Mouse (Mus musculus): ENCODE data around the gene Dcbld1. TPM values are rescaled to one million over a fixed set of nuclear protein-coding genes. Genes with fewer than 3 reads are reported as not detected.
A peak's percentile ranks its signal among the peaks of the same experiment; 100 is the strongest.
"Not testable (repeated sequence)": the region's sequence is repeated elsewhere in the genome, so short reads cannot be mapped to it uniquely, and the experiment has no call there.

Dcbld1 gene
- polyA plus RNA-seq, 1 experiment from 2014 or later, result 22.7 TPM

DNA sequence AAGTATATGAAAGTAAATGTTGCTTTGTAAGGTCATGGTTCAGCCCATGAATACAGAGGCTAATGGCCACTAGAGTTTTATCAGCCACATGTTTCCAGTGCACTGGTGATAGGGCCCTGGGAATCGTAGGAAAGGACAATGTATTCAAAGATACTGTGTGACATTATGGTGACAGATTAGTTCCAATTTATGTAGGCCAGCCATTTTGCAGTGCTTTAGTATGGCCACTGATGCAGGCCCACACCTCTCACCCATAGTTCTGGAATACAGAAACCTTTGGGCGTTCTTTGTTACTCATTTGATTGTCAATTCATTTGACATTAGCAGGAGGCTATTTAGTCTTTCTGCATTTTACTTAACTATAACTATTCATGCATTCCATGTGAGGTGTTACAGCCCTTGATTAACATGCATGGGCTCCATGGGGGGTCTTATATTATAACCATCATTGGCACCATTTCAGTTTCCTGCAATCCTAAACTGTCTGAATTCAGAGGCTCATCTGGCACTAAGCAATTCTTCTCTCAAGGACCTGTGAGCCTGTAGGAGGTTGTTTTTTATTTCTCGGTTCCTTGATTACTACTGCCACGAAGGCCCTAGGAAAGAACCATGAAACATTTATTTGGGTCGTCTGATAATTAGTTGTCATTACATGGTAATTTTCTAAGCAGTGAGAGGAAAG, 54.6 kb downstream of the Dcbld1 start:
- H3K9me3 ChIP-seq (replicated peaks), result no peaks in the 10 kb centered on the region
- H3K27ac ChIP-seq, result no peak overlapping the region
- H3K4me1 ChIP-seq, result peaks cover 10% of the 10 kb centered on the region
- no peaks in the 10 kb centered on the region for H3K27me3 ChIP-seq
- WGBS, result 46% methylated on average over 5 of the region's 5 CpGs
- H3K4me3 ChIP-seq, result no peak overlapping the region
- no peak overlapping the region for H3K4me2 ChIP-seq
- H3K9ac ChIP-seq, result no peak overlapping the region
- ATAC-seq, result peak; percentile 60
- no peaks in the 10 kb centered on the region for H3K36me3 ChIP-seq (ENCODE audit: poor library complexity, severe bottlenecking)

DNA sequence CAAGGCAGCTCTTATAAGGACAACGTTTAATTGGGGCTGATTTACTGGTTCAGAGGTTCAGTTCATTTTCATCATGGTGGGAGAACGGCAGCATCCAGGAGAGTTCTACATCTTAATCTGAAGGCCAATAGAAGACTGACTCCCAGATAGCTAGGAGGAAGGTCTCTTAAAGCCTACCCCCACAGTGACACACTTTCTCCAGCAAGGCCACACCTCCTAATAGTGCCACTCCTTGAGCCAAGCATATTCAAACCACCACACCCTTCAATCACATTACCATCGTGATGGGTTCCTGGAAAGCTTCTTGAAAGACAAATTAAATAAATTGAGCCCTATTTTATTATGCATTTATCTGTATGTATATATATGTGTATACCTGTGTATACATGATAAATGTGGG, 55.8 kb downstream of the Dcbld1 start:
- 82% methylated on average over 3 of the region's 3 CpGs for WGBS

DNA sequence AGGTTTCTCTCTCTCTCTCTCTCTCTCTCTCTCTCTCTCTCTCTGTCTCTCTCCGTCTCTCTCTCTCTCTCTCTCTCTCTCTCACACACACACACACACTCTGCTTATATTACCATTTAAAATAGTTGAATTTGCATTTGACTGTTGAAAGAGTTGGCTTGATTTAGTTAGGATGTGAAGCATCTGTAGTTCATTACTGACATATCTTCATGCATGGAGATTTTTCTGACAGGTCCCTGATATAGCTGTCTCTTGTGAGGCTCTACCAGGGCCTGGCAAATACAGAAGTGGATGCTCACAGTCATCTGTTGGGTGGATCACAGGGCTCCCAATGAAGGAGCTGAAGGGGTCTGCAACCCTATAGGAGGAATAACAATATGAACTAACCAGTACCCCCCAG, 59.0 kb downstream of the Dcbld1 start:
- not testable (repeated sequence) for H3K27ac ChIP-seq; H3K4me3 ChIP-seq; H3K36me3 ChIP-seq (ENCODE audit: poor library complexity, severe bottlenecking); H3K4me1 ChIP-seq; H3K9ac ChIP-seq; H3K27me3 ChIP-seq; ATAC-seq; H3K9me3 ChIP-seq (replicated peaks); H3K4me2 ChIP-seq
- WGBS, result 62% methylated on average over 1 of the region's 1 CpGs

More for the DNA sequence above, 55.8 kb downstream of the Dcbld1 start:
- Histone ChIP-seq H3K9ac (no peak overlapping the region), H3K9me3 (replicated peaks) (no peaks in the 10 kb centered on the region), H3K4me3 (no peak overlapping the region), H3K36me3 (ENCODE audit: poor library complexity, severe bottlenecking) (no peaks in the 10 kb centered on the region), H3K27ac (no peak overlapping the region), H3K27me3 (no peaks in the 10 kb centered on the region), H3K4me1 (peaks cover 10% of the 10 kb centered on the region), H3K4me2 (no peak overlapping the region)
- ATAC-seq, result no peak

DNA sequence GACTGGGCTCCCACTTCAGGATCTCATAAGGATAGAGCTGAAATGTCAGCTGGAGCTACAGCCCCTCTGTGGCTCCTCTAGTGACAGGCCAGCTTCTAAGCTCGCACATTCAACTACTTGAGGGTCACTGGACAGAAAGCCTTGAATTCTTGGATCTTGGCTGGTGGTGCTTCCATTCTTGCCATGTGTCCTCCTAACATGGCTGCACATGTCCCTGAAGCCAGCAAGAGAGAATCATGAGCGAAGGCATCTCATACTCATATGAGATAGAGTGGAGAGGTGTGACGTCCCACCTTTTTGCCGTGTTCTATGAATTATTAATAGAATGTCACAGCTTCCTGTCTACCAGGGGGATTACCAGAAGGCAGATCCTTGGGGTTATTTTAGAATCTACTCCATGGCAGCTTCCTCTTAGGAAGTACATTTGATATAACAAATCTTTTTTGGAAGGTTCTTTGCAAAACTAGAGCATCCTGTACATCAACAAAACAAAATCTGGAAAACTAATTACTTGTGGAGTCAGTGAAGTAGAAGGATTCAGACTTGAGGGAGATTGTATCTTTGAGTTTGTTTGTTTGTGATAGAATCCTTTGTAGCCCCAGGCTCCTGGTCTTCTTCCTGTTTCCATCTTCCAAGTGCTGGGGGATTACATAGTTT, 60.6 kb downstream of the Dcbld1 start:
- Histone ChIP-seq H3K9ac (no peak overlapping the region), H3K36me3 (ENCODE audit: poor library complexity, severe bottlenecking) (no peaks in the 10 kb centered on the region), H3K27me3 (no peaks in the 10 kb centered on the region), H3K4me1 (no peaks in the 10 kb centered on the region), H3K4me2 (no peak overlapping the region), H3K9me3 (replicated peaks) (no peaks in the 10 kb centered on the region), H3K4me3 (no peak overlapping the region), H3K27ac (no peak overlapping the region)
- no peak for ATAC-seq
- 89% methylated on average over 4 of the region's 4 CpGs for WGBS

DNA sequence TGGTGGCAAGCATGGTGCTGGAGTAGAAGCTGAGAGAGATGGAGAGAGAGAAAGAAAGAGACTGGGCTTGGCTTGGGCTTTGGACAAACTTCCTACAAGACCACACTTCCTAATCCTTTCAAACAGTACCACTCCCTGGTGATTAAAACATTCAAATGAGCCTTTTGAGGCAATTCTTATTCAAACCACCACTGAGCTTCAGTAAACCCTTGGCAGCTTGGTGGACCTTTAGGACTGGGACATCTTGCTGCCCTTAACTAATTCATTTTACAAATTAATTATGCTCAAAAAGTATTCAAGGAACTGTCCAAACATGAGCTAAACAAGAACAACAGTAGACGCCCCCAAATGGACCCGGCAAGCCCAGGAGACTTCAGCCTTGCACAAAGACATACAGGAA, 62.5 kb downstream of the Dcbld1 start:
- Histone ChIP-seq H3K36me3 (ENCODE audit: poor library complexity, severe bottlenecking) (no peaks in the 10 kb centered on the region), H3K4me3 (no peak overlapping the region), H3K9me3 (replicated peaks) (no peaks in the 10 kb centered on the region), H3K9ac (no peak overlapping the region), H3K4me1 (no peaks in the 10 kb centered on the region), H3K27ac (no peak overlapping the region), H3K27me3 (no peaks in the 10 kb centered on the region), H3K4me2 (no peak overlapping the region)
- 0 out of 2 replicates have a peak, but pooled peaks have one; percentile 23 for ATAC-seq
- 48% methylated on average over 2 of the region's 2 CpGs for WGBS

DNA sequence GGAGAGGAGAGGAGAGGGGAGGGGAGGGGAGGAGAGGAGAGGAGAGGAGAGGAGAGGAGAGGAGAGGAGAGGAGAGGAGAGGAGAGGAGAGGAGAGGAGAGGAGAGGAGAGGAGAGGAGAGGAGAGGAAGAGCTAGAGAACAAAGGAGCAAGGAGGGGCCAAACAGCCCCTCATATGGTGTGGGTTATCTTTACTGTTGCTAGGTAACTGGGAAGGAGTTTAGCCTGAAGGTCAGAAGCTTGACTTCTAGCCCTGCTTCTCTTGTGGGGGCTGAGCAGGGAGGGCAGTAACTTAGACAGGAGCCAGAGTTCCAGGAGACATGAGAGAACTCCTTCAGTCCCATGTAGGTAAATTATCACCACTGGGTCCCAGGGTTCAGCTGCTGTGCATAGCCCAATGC, 65.1 kb downstream of the Dcbld1 start:
- not testable (repeated sequence) for H3K27ac ChIP-seq; H3K9me3 ChIP-seq (replicated peaks); ATAC-seq; H3K36me3 ChIP-seq (ENCODE audit: poor library complexity, severe bottlenecking); H3K4me1 ChIP-seq; H3K4me2 ChIP-seq; H3K27me3 ChIP-seq; H3K9ac ChIP-seq; H3K4me3 ChIP-seq

DNA sequence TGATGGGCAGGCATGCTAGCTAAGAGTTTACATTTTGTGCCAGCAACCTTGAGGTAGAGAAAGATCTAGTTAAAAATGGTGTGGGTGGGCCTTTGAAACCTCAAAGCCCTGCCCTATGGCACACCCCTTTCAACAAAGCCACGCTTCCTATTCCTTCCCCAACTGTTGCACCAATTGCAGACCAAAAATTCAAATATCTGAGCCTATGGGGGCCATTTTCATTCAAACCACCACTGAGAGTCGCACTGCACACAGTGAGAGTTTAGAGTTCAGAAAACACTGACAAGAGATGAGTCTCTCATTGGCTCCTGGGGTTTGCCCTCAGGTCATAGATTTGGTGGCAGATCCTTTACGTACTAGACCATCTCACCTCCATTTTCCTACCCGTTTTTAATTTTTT, 68.3 kb downstream of the Dcbld1 start:
- Histone ChIP-seq H3K9ac (no peak overlapping the region), H3K36me3 (ENCODE audit: poor library complexity, severe bottlenecking) (peaks cover 11% of the 10 kb centered on the region), H3K27me3 (no peaks in the 10 kb centered on the region), H3K4me3 (no peak overlapping the region), H3K4me1 (no peaks in the 10 kb centered on the region), H3K9me3 (replicated peaks) (no peaks in the 10 kb centered on the region), H3K4me2 (no peak overlapping the region), H3K27ac (no peak overlapping the region)
- 93% methylated on average over 4 of the region's 4 CpGs for WGBS
- no peak for ATAC-seq

DNA sequence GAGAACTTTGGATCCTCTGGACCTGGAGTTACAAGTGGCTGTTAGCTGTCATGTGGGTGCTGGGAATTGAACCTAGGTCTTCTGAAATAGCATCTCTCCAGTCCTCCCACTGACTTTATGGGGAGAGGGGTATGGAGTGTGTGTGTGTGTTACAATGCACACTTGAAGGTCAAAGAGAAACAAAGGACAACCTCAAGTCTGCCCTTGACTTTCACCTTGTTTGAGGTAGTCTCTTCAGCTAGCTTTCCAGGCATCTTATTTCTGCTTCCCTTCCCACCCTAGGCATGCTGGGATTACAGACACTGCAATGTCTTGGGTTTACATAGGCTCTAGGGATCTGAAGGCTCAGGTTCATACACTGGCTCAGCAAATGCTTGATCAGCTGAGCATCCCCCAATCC, 68.9 kb downstream of the Dcbld1 start:
- ATAC-seq, result no peak
- no peaks in the 10 kb centered on the region for H3K27me3 ChIP-seq

DNA sequence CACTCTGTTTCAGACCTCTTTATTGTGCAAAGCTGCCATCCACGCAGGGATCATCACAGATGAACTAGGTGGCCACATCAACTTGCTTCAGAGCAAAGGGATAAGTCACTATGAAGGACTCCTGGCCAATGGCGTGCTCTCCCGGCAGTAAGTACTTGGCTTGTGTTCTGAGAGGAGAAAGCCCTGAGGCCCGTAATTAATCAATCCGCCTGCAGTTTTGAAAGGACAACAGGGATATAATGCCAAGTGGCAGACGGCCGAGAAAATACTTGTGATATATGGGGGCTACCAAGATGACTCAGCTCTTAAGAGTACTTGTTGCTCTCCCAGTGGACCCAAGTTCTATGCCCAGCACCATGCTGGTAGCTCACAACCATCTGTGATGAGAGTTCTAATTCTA, 71.2 kb downstream of the Dcbld1 start:
- Histone ChIP-seq H3K4me3 (no peak overlapping the region), H3K4me2 (no peak overlapping the region), H3K9ac (no peak overlapping the region), H3K27me3 (no peaks in the 10 kb centered on the region), H3K36me3 (ENCODE audit: poor library complexity, severe bottlenecking) (peaks cover 16% of the 10 kb centered on the region), H3K4me1 (no peaks in the 10 kb centered on the region), H3K27ac (no peak overlapping the region), H3K9me3 (replicated peaks) (no peaks in the 10 kb centered on the region)
- WGBS, result 74% methylated on average over 7 of the region's 7 CpGs
- no peak for ATAC-seq

More for the DNA sequence above, 68.9 kb downstream of the Dcbld1 start:
- Histone ChIP-seq H3K9ac (no peak overlapping the region), H3K27ac (no peak overlapping the region), H3K4me2 (no peak overlapping the region), H3K9me3 (replicated peaks) (no peaks in the 10 kb centered on the region), H3K4me1 (no peaks in the 10 kb centered on the region), H3K4me3 (no peak overlapping the region), H3K36me3 (ENCODE audit: poor library complexity, severe bottlenecking) (peaks cover 11% of the 10 kb centered on the region)

DNA sequence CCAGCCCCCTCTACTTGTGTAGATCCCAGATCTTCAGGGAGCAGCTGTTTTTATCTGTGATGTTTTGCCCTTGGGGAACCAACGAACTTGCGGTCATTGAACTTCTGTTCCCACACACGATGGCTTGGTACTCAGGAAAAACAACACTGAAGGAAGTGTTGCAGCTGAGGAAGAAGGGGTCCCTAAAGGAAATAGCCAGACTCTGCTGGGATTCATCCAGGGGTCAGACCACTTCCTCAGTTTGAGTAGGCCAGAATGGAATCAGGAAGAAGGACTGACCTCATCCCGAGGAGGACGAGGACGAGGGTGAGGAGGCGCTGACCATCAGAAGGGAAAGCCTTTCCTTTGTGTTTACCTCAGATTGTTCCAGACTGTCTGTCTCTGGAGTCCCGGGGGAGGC, 75.8 kb downstream of the Dcbld1 start:
- no peaks in the 10 kb centered on the region for H3K4me1 ChIP-seq
- no peak overlapping the region for H3K9ac ChIP-seq
- H3K4me3 ChIP-seq, result no peak overlapping the region
- no peak overlapping the region for H3K4me2 ChIP-seq
- peaks cover 30% of the 10 kb centered on the region for H3K36me3 ChIP-seq (ENCODE audit: poor library complexity, severe bottlenecking)
- no peaks in the 10 kb centered on the region for H3K9me3 ChIP-seq (replicated peaks)
- H3K27me3 ChIP-seq, result no peaks in the 10 kb centered on the region
- no peak overlapping the region for H3K27ac ChIP-seq
- 93% methylated on average over 8 of the region's 8 CpGs for WGBS
- ATAC-seq, result no peak

DNA sequence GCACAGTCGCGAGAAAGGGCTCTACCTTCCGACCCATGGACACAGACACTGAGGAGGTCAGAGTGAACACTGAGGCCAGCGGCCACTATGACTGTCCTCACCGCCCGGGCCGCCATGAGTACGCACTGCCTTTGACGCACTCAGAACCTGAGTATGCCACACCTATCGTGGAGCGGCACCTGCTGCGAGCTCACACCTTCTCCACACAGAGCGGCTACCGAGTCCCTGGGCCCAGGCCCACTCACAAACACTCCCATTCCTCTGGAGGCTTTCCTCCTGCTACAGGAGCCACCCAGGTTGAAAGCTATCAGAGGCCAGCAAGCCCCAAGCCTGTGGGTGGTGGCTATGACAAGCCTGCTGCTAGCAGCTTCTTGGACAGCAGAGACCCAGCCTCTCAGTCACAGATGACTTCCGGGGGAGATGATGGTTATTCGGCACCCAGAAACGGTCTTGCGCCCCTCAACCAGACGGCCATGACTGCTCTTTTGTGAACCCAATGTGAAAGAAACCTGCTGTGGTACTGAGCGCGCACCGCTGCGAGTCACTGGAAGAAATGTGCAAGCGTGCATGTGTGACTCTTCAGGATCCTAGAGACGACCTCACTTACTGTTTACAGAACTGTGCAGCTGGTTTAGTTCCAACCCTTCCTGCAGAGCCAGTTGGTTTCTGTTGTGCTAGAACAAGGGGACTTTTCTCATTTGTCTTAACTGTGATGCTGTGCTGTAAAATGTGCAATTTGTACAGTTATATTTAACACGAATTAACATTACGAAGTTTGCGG, 86.3 kb downstream of the Dcbld1 start:
- WGBS, result 95% methylated on average over 28 of the region's 28 CpGs
- peaks cover 24% of the 10 kb centered on the region for H3K36me3 ChIP-seq (ENCODE audit: poor library complexity, severe bottlenecking)

DNA sequence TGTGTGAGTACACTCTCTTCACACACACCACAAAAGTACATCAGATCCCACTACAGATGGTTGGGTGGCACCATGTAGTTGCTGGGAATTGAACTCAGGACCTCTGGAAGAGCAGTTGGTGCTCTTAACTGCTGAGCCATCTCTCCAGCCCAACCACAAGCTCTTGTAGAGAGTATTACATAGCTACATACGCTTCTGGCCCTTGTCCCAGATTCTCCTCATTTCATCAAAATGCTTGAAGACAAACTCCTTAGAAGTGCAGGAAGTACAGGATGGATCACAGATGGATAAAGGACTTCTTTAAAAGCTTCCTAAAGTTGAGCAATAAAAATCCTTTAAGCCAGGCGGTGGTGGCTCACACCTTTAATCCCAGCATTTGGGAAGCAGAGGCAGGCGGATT, 88.5 kb downstream of the Dcbld1 start:
- no peak overlapping the region for H3K27ac ChIP-seq
- H3K4me1 ChIP-seq, result no peaks in the 10 kb centered on the region
- 95% methylated on average over 3 of the region's 3 CpGs for WGBS
- no peak overlapping the region for H3K9ac ChIP-seq
- no peaks in the 10 kb centered on the region for H3K9me3 ChIP-seq (replicated peaks)
- no peak overlapping the region for H3K4me2 ChIP-seq
- no peak for ATAC-seq
- H3K4me3 ChIP-seq, result no peak overlapping the region
- H3K36me3 ChIP-seq (ENCODE audit: poor library complexity, severe bottlenecking), result peaks cover 21% of the 10 kb centered on the region
- H3K27me3 ChIP-seq, result no peaks in the 10 kb centered on the region

More for the DNA sequence above, 86.3 kb downstream of the Dcbld1 start:
- H3K27me3 ChIP-seq, result no peaks in the 10 kb centered on the region
- no peak overlapping the region for H3K9ac ChIP-seq
- ATAC-seq, result no peak
- no peaks in the 10 kb centered on the region for H3K9me3 ChIP-seq (replicated peaks)
- no peaks in the 10 kb centered on the region for H3K4me1 ChIP-seq
- no peak overlapping the region for H3K4me3 ChIP-seq
- H3K4me2 ChIP-seq, result no peak overlapping the region
- no peak overlapping the region for H3K27ac ChIP-seq
